In the genomic region with DNA sequence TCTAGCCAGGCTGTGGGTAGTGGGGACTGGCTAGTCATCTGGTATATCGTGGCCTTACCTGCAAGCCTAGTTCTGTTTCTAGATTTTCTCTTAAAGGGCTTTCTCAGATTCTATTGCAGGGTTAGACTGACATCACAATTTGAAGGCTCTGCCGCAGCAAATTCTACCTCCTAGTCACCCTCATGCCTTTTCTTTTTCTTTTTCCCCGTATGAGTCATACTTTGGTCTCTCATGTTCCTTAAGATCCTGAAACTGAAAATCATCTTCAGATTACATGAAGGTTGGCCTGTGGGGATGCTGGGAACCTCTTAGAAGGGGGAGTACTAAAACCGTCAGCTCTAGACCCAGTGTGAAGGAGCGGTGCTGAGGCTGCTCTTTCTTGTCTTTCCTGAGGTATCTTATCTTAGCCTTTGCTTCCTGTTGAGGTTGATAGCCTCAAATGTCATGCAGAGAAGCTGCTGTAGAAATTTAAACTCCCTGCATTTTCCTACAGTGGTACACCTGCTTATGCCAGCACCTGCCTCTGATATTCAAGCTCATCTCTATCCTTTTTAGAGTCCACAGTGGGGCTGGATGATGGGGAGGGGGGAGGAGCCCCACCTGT, we compare ENCODE assay signal across 19 mouse cellular contexts.
A peak's percentile ranks its signal among the peaks of the same experiment; 100 is the strongest.
DNase-seq lines count a peak whose midpoint lies in the region; ATAC-seq lines count a peak whose summit lies in the region.
"Had no signal": no experiment of that assay in that cellular context is flagged by ENCODE, and none has a peak within 500 bp of the region (broad histone marks: within the 10 kb centered on the region; RNA-seq: fewer than 3 reads in every experiment).

No protein-coding gene starts in this region.

- H3K27me3 ChIP-seq in neural tube, embryonic 15.5 days (replicated peaks) = no peaks in the 10 kb centered on the region
- H3K27me3 ChIP-seq: forebrain, embryonic 13.5 days; hindbrain, embryonic 15.5 days; neural tube, embryonic 12.5 days; Patski had no signal

- no peak overlapping the region for H3K4me3 ChIP-seq in neural tube, embryonic 15.5 days (replicated peaks)
- H3K4me3 ChIP-seq: forebrain, embryonic 13.5 days; hindbrain, embryonic 15.5 days; neural tube, embryonic 12.5 days had no signal

- no peaks in the 10 kb centered on the region for H3K9me3 ChIP-seq in neural tube, embryonic 15.5 days (replicated peaks)
- H3K9me3 ChIP-seq: embryonic facial prominence, embryonic 10.5 days; forebrain, embryonic 13.5 days; hindbrain, embryonic 15.5 days; neural tube, embryonic 12.5 days had no signal

- H3K36me3 ChIP-seq in neural tube, embryonic 15.5 days = no peaks in the 10 kb centered on the region
- H3K36me3 ChIP-seq: embryonic facial prominence, embryonic 10.5 days; hindbrain, embryonic 15.5 days; neural tube, embryonic 12.5 days had no signal

- H3K4me2 ChIP-seq in neural tube, embryonic 15.5 days = no peak overlapping the region
- H3K4me2 ChIP-seq: forebrain, embryonic 13.5 days; heart, embryonic 11.5 days; hindbrain, embryonic 15.5 days; neural tube, embryonic 12.5 days had no signal

- ATAC-seq in frontal cortex, adult (ENCODE audit: low TSS enrichment) = peak; percentile 50; the same call in 1 of the 2 replicates
- ATAC-seq in neural tube, embryonic 15.5 days (ENCODE audit: low FRiP score) = no peak
- ATAC-seq: forebrain, embryonic 13.5 days had no signal

- no peak overlapping the region for H3K27ac ChIP-seq in neural tube, embryonic 15.5 days (replicated peaks)
- H3K27ac ChIP-seq: forebrain, embryonic 13.5 days; hindbrain, embryonic 15.5 days; neural tube, embryonic 12.5 days had no signal

- DNase-seq in frontal cortex, postnatal 10 days (ENCODE audit: low spot score in 2 of 2) = no peak
- peak; percentile 64 for DNase-seq in CD4-positive, CD25-positive, alpha-beta regulatory T cell, adult 2 months (ENCODE audit: low read depth, low spot score)
- peak; percentile 79 for DNase-seq in induced T-regulatory cell, adult 2 months (ENCODE audit: low read depth)
- peak; percentile 50 for DNase-seq in thymus, postnatal 14 days
- DNase-seq in ovary, postnatal 36 days (ENCODE audit: low spot score) = no peak
- no peak for DNase-seq in adrenal gland, adult 18-20 months (ENCODE audit: low spot score in 2 of 2)
- DNase-seq: cerebellum, adult 11-12 months; cerebellum, postnatal 36 days; layer of hippocampus, adult 9-11 months; lung, postnatal 14 days; right cerebral cortex, postnatal 14 days had no signal

- WGBS in neural tube, embryonic 15.5 days = 84% methylated on average over 5 of the region's 5 CpGs

- no peak overlapping the region for H3K9ac ChIP-seq in neural tube, embryonic 15.5 days (replicated peaks)
- H3K9ac ChIP-seq: forebrain, embryonic 13.5 days; hindbrain, embryonic 15.5 days; neural tube, embryonic 12.5 days had no signal

- H3K4me1 ChIP-seq in neural tube, embryonic 15.5 days = 0 out of 2 replicates have a peak, but pooled peaks cover 5% of the 10 kb centered on the region

Comparison
In these comparisons a context has a peak if more than half of its experiments do, and no peak if none do; other contexts are left out.
1. DNase-seq: peak in CD4-positive, CD25-positive, alpha-beta regulatory T cell, adult 2 months (single experiment), induced T-regulatory cell, adult 2 months (single experiment) and thymus, postnatal 14 days (single experiment); none in frontal cortex, postnatal 10 days (0 of 2), ovary, postnatal 36 days (single experiment) and adrenal gland, adult 18-20 months (0 of 2).